Mouse (Mus musculus): ENCODE data around the gene 1700042G07Rik. TPM values are rescaled to one million over a fixed set of nuclear protein-coding genes. Genes with fewer than 3 reads are reported as not detected.
A peak's percentile ranks its signal among the peaks of the same experiment; 100 is the strongest.

Gene 1700042G07Rik
- polyA plus RNA-seq, 1 experiment from 2014 or later = not detected

DNA sequence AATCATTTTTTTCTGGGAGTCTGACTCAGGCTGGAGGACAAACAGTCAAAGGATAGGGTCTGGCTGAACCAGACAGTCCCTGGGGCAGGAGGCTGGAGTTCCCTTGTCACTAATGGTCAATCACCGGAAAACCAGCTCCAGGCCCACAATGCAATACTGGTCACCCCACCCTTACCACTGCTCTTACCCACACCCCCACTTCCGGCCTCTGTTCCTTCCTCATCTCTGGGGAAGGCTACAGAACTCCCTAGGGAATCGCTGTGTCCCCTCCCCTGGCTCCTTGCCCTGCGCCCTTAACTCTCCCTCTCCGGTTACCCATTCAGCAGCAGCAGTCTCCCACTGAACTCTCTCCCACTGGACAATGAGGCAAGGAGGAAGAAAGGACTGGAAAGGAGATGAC, 4.0 kb downstream of the 1700042G07Rik start:
- Histone ChIP-seq H3K36me3 (no peaks in the 10 kb centered on the region), H3K4me1 (peaks cover 47% of the 10 kb centered on the region), H3K9me3 (no peaks in the 10 kb centered on the region), H3K4me3 (peak overlapping the region; percentile 21; the same call in 1 of the 2 replicates), H3K4me2 (peak overlapping the region; percentile 61), H3K27ac (replicated peaks) (peak overlapping the region; percentile 89), H3K9ac (peak overlapping the region; percentile 70), H3K27me3 (replicated peaks) (no peaks in the 10 kb centered on the region)
- 31% methylated on average over 5 of the region's 5 CpGs for WGBS
- no peak for ATAC-seq (ENCODE audit: extremely low read depth, insufficient number of reproducible peaks, low FRiP score, low TSS enrichment)

DNA sequence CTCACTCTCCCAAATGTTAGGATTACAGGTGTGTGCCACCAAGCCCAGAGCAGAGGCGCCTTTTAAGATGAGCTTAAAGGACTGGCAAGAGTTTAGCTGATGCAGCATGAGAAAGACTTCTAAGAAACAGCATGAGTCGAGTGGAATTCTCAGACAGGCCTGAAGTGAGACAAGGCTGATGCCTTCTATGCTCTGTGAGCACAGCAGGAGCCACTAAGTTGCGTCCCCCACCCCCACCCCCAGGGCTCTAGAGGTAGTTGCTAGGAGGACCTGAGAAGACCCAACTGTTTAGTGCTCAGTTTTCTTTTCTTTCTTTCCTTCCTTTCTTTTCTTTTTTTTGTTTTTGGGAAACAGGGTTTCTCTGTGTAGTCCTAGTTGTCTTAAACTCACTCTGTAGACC, 8.9 kb downstream of the 1700042G07Rik start:
- 55% methylated on average over 3 of the region's 3 CpGs for WGBS
- Histone ChIP-seq H3K4me1 (peaks cover 30% of the 10 kb centered on the region), H3K27ac (replicated peaks) (no peak overlapping the region), H3K4me3 (no peak overlapping the region), H3K9me3 (no peaks in the 10 kb centered on the region), H3K9ac (peak overlapping the region; percentile 78; the same call in 1 of the 2 replicates), H3K27me3 (replicated peaks) (no peaks in the 10 kb centered on the region), H3K4me2 (no peak overlapping the region), H3K36me3 (no peaks in the 10 kb centered on the region)
- ATAC-seq (ENCODE audit: extremely low read depth, insufficient number of reproducible peaks, low FRiP score, low TSS enrichment) = no peak

- Histone ChIP-seq H3K36me3 (no peaks in the 10 kb centered on the region), H3K4me3 (peak overlapping the region; percentile 42), H3K9ac (peak overlapping the region; percentile 78), H3K4me2 (peak overlapping the region; percentile 69), H3K27me3 (replicated peaks) (no peaks in the 10 kb centered on the region), H3K27ac (replicated peaks) (peak overlapping the region; percentile 53), H3K9me3 (no peaks in the 10 kb centered on the region), H3K4me1 (peaks cover 23% of the 10 kb centered on the region)
- under 1% methylated on average over 12 of the region's 12 CpGs for WGBS
- no peak for ATAC-seq (ENCODE audit: extremely low read depth, insufficient number of reproducible peaks, low FRiP score, low TSS enrichment)
Measured at GRCm38 (mm10) chr4:116182745-116183144, 9.6 kb downstream of the 1700042G07Rik start.

GRCm38 (mm10) chr4:116185083-116185482, 11.9 kb downstream of the 1700042G07Rik start:
- Histone ChIP-seq H3K4me3 (no peak overlapping the region), H3K4me2 (no peak overlapping the region), H3K27me3 (replicated peaks) (no peaks in the 10 kb centered on the region), H3K9me3 (no peaks in the 10 kb centered on the region), H3K4me1 (peaks cover 20% of the 10 kb centered on the region), H3K36me3 (no peaks in the 10 kb centered on the region), H3K27ac (replicated peaks) (no peak overlapping the region), H3K9ac (no peak overlapping the region)
- no peak for ATAC-seq (ENCODE audit: extremely low read depth, insufficient number of reproducible peaks, low FRiP score, low TSS enrichment)
- WGBS = 73% methylated on average over 4 of the region's 4 CpGs

- H3K9me3 ChIP-seq = no peaks in the 10 kb centered on the region
- H3K4me3 ChIP-seq = no peak overlapping the region
- no peaks in the 10 kb centered on the region for H3K27me3 ChIP-seq (replicated peaks)
- H3K9ac ChIP-seq = no peak overlapping the region
- 41% methylated on average over 4 of the region's 4 CpGs for WGBS
- H3K27ac ChIP-seq (replicated peaks) = no peak overlapping the region
- no peak overlapping the region for H3K4me2 ChIP-seq
- ATAC-seq (ENCODE audit: extremely low read depth, insufficient number of reproducible peaks, low FRiP score, low TSS enrichment) = no peak
- H3K4me1 ChIP-seq = peaks cover 4% of the 10 kb centered on the region
- H3K36me3 ChIP-seq = no peaks in the 10 kb centered on the region
Measured at GRCm38 (mm10) chr4:116192286-116192835, 19.2 kb downstream of the 1700042G07Rik start.

DNA sequence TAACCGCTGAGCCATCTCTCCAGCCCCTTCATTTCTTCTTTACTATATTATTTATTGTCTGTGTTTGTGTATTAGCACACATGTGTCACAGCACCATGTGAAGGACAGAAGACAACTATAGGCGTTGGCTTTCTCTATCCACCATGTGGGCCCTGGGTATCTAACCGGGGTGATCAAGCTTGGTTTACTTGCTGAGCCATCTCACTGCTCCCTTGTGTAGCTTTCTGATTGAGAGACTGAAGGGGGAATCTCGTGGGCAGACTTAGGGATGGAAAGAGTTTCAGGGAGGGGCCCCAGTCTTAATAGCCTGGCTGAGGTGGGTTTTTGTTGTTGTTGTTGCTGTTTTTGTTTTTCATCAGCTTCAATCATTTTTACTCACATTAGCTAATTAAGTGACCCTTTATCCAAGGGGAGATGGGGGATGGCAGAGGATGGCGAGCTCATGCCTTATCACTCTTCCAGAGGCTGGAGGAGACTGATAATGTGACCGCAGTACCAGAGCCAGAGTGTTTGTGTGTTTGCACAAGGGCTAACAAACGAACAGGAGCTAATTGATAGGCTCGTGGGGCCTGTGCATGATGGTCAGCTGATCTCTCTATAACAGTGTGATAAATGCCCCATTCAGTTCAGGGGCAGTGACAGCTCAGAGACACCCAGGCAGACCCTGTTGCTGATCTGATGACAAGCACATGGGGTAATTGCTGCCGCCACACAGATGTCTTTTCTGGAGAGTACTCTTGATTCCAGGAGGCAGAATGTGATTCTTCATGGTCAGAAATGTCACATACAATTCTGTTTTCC, 20.6 kb downstream of the 1700042G07Rik start:
- Histone ChIP-seq H3K9ac (no peak overlapping the region), H3K9me3 (no peaks in the 10 kb centered on the region), H3K27ac (replicated peaks) (no peak overlapping the region), H3K36me3 (no peaks in the 10 kb centered on the region), H3K27me3 (replicated peaks) (no peaks in the 10 kb centered on the region), H3K4me2 (no peak overlapping the region), H3K4me3 (no peak overlapping the region), H3K4me1 (peaks cover 4% of the 10 kb centered on the region)
- ATAC-seq (ENCODE audit: extremely low read depth, insufficient number of reproducible peaks, low FRiP score, low TSS enrichment) = no peak
- 31% methylated on average over 9 of the region's 9 CpGs for WGBS

DNA sequence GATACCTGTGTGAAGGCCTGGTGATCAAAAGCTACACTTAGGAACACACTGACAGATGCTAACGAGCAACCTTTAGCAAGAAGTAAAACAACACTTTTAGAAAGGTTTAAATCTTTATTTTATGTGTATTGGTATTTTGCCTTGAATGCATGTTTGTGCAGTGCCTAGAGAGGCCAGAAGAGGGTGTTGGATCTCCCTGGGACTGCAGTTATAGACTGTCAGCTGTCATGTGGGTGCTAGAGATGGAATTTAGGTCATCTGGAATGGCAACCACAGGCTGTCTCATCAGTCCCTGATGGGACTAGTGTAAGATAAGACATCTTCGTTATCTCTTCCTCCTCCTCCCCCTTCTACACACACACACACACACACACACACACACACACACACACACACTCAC, 25.2 kb downstream of the 1700042G07Rik start:
- Histone ChIP-seq H3K4me3 (no peak overlapping the region), H3K4me2 (no peak overlapping the region), H3K9me3 (no peaks in the 10 kb centered on the region), H3K4me1 (peaks cover 4% of the 10 kb centered on the region), H3K27ac (replicated peaks) (no peak overlapping the region), H3K9ac (no peak overlapping the region), H3K36me3 (no peaks in the 10 kb centered on the region), H3K27me3 (replicated peaks) (no peaks in the 10 kb centered on the region)
- ATAC-seq (ENCODE audit: extremely low read depth, insufficient number of reproducible peaks, low FRiP score, low TSS enrichment) = no peak
- WGBS = 67% methylated on average over 1 of the region's 2 CpGs

- ATAC-seq (ENCODE audit: extremely low read depth, insufficient number of reproducible peaks, low FRiP score, low TSS enrichment) = no peak
Measured at GRCm38 (mm10) chr4:116204422-116204821, 31.2 kb downstream of the 1700042G07Rik start.

DNA sequence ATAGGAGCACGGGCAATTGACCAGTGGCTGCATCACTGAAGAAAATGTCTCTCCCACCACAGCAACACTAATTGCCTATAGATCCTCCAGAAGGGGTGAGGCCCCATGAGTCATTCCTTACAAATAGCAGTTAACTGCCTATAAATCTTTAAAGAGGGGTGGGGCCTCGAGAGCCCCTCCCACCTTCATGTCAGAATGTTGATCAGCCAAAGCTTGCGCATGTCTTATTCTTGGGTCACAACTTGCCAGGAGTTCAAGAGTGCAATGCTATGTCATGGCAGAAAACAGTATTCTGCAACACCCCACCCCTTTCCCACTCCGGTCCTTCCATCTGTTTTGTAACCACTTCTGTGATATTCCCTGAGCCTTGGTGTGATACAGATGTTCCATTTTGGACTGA, 33.4 kb downstream of the 1700042G07Rik start:
- Histone ChIP-seq H3K4me2 (no peak overlapping the region), H3K4me3 (no peak overlapping the region), H3K4me1 (no peaks in the 10 kb centered on the region), H3K27me3 (replicated peaks) (no peaks in the 10 kb centered on the region), H3K27ac (replicated peaks) (no peak overlapping the region), H3K36me3 (no peaks in the 10 kb centered on the region), H3K9ac (no peak overlapping the region), H3K9me3 (no peaks in the 10 kb centered on the region)
- no peak for ATAC-seq (ENCODE audit: extremely low read depth, insufficient number of reproducible peaks, low FRiP score, low TSS enrichment)
- WGBS = 76% methylated on average over 4 of the region's 4 CpGs

More at GRCm38 (mm10) chr4:116204422-116204821, 31.2 kb downstream of the 1700042G07Rik start:
- no peak overlapping the region for H3K9ac ChIP-seq
- no peaks in the 10 kb centered on the region for H3K4me1 ChIP-seq
- no peak overlapping the region for H3K4me2 ChIP-seq
- no peak overlapping the region for H3K4me3 ChIP-seq
- no peaks in the 10 kb centered on the region for H3K36me3 ChIP-seq
- H3K27me3 ChIP-seq (replicated peaks) = no peaks in the 10 kb centered on the region
- H3K27ac ChIP-seq (replicated peaks) = no peak overlapping the region
- H3K9me3 ChIP-seq = no peaks in the 10 kb centered on the region
- 61% methylated on average over 3 of the region's 3 CpGs for WGBS

- H3K27ac ChIP-seq (replicated peaks) = no peak overlapping the region
- no peaks in the 10 kb centered on the region for H3K27me3 ChIP-seq (replicated peaks)
- H3K9me3 ChIP-seq = no peaks in the 10 kb centered on the region
- no peak overlapping the region for H3K9ac ChIP-seq
- H3K4me2 ChIP-seq = no peak overlapping the region
- no peaks in the 10 kb centered on the region for H3K4me1 ChIP-seq
- 66% methylated on average over 1 of the region's 1 CpGs for WGBS
- no peak overlapping the region for H3K4me3 ChIP-seq
- no peaks in the 10 kb centered on the region for H3K36me3 ChIP-seq
- ATAC-seq (ENCODE audit: extremely low read depth, insufficient number of reproducible peaks, low FRiP score, low TSS enrichment) = no peak
Measured at GRCm38 (mm10) chr4:116208891-116209290, 35.7 kb downstream of the 1700042G07Rik start.

DNA sequence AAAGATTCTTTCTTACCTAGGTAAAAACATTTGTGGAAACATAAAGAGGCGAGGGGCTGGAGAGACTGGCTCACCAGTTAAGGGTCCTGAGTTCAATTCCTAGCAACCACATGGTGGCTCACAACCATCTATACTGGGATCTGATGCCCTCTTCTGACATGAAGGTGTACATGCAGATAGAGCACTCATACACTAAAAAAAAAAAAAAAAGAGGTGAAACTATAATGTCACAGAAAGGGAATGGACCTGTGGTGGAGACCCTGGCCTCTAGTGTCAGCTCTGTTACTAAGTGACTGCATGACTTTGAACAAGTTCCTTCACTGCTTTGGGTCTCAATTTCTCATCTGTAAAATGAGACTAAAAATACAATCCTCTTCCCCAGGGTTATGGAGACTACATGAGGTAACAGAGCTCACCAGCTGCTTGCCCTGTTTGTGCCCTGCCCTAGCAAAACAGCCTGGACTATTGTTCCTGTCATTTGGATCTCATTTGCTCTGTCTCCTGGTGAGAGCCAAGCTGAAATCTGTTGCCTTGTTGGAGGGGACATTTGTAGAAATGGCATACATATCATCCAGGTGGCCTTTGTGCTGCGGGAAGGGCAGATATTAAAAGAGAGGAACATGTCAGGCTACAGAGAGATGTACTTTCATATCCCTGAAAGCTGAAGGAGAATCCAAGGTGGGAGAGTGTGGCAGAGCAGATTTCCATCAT, 42.9 kb downstream of the 1700042G07Rik start:
- 81% methylated on average over 2 of the region's 2 CpGs for WGBS
- Histone ChIP-seq H3K27ac (replicated peaks) (peak overlapping the region; percentile 33; the same call in 1 of the 2 replicates), H3K4me3 (no peak overlapping the region), H3K4me1 (peaks cover 23% of the 10 kb centered on the region), H3K36me3 (no peaks in the 10 kb centered on the region), H3K4me2 (no peak overlapping the region), H3K9me3 (no peaks in the 10 kb centered on the region), H3K9ac (no peak overlapping the region), H3K27me3 (replicated peaks) (no peaks in the 10 kb centered on the region)
- ATAC-seq (ENCODE audit: extremely low read depth, insufficient number of reproducible peaks, low FRiP score, low TSS enrichment) = no peak
